Mouse (Mus musculus) heart, adult 10 weeks (tissue): ENCODE data around the gene Pim1. TPM values are rescaled to one million over a fixed set of nuclear protein-coding genes. Genes with fewer than 3 reads are reported as not detected.

Experiments
- polyA plus RNA-seq: library from polyadenylated mRNA; stranded (reverse); fragments of 350-450 nt; fragmentation: Illumina TruSeq; extraction: RNeasy Lipid Tissue Mini Kit (QIAGEN cat#74804); gene quantifications from one replicate; pipeline ENCODE4 v1.2.3, GENCODE M21; 2014; ENCODE audit warnings: low read depth, low replicate concordance

Pim1 gene
- polyA plus RNA-seq, result 29.5 TPM

GRCm38 (mm10) chr17:29490713-29491581, at the start of gene Pim1:
Gene Pim1 (plus strand): TSS chr17:29490753.

Other genes with a start within 250 kb of the Pim1 start
- gene Ppil1, start 226.6 kb upstream of the Pim1 start, polyA plus RNA-seq, result 41.0 TPM
- gene BC004004, start 222.0 kb upstream of the Pim1 start, polyA plus RNA-seq, result 295 TPM
- 59.2 TPM for gene Pi16, start 173.1 kb upstream of the Pim1 start, polyA plus RNA-seq
- gene Mtch1, start 142.8 kb upstream of the Pim1 start, polyA plus RNA-seq, result 193 TPM
- 2.9 TPM for gene Fgd2, start 129.8 kb upstream of the Pim1 start, polyA plus RNA-seq
- not detected for gene Gm17657, start 58.9 kb downstream of the Pim1 start, polyA plus RNA-seq
- gene Tbc1d22b, start 59.0 kb downstream of the Pim1 start, polyA plus RNA-seq, result 13.7 TPM
- not detected for gene Tmem217, start 61.6 kb downstream of the Pim1 start, polyA plus RNA-seq
- 23.1 TPM for gene Rnf8, start 124.0 kb downstream of the Pim1 start, polyA plus RNA-seq
- gene Gm28043, start 124.1 kb downstream of the Pim1 start, polyA plus RNA-seq, result 1.7 TPM
- 50.6 TPM for gene Cmtr1, start 169.8 kb downstream of the Pim1 start, polyA plus RNA-seq
- gene Ccdc167, start 226.3 kb downstream of the Pim1 start, polyA plus RNA-seq, result 8.6 TPM